Mouse (Mus musculus) layer of hippocampus, adult 9-11 months (tissue): ENCODE data around the gene Cadps.
"Not testable (repeated sequence)": the region's sequence is repeated elsewhere in the genome, so short reads cannot be mapped to it uniquely, and the experiment has no call there.

Experiments
- DNase-seq: peaks from one replicate; pipeline ENCODE4 v3.0.0; 2022

Cadps gene

DNA sequence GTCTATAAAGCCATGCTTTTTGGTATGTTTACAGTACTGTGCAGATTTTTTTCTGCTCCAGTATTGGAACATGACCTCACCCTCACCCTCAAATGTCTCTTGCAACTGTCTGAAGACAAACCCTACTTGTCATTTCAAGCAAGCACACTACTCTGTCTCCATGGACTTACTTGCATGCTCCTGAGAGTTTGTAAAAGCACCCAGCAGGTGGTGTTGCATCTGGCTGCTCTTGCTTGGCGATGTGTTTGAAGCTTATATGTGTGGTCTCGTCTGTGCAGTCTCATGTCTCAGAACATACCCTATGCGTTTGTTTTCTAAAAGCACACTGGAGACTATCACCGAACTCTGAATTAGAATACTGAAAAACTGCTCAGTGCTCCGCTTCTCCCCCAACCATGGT, 241.2 kb downstream of the Cadps start:
- no peak for DNase-seq

DNA sequence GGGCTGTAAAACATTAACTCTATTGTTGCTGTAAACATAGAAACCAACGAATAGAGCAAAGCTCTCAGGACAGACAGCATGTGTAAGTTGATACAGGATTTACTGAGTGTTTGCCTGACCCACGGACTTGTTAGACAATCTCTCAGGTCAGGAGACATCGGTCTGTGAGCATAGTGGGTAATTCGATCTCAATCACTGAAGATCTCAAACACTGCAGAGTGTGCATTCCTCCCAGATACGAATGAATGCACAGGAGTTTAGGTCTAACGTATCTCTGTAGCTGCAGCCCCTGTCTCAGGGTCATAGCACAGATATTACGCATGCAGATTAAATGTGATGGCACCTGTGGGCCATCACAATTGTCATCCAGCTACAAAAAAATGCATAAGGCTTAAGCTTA, 242.1 kb downstream of the Cadps start:
- no peak for DNase-seq

DNA sequence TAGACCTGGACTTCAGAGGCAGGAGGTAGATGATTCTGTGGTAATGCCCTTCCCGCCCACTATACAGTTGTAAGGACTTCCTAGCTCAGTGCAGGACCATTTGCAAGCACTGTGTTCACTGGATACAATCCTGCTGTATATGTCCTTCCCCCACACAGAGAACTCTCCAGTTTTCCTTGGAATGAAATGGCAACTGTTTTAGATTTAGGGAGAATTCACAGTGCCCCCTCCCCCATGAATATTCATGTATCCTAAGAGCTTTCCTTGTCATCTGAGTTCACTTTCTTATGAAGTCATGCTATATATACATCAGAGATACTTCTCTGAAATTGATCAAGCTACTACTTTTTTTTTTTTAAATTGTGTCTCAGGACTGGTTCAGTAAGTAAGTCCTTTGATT, 244.7 kb downstream of the Cadps start:
- DNase-seq: no peak

DNA sequence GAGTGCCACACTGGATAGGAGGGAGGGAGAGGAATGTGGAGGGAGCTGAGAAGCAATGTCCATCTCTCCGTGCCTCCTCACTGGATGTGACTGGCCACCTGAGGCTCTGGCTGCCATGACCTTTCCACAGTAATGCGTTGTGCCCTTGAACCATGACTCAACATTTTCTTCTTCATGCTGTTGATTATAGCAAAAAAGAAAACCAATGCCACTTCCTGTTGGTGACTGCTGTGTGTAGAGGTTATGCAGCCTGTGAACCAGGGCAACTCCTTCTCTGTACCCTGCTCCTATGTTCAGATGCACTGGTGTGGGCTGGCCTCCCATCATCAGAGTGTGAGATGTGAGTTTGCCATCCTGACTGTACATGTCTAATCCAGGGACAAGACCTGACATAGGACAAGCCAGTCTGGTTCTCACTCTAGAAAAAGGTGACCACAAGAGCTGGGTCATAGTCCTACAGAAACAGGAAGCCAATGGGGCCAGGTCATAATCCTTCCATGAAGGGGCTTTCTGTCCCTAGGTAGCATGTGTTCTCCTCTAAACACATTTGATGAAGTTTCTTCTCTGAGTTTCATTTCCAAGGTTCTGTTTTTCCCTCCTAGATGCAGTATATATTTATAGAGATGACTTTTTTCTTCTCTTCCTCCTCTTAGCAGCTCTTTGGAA, 245.3 kb downstream of the Cadps start:
- no peak for DNase-seq

DNA sequence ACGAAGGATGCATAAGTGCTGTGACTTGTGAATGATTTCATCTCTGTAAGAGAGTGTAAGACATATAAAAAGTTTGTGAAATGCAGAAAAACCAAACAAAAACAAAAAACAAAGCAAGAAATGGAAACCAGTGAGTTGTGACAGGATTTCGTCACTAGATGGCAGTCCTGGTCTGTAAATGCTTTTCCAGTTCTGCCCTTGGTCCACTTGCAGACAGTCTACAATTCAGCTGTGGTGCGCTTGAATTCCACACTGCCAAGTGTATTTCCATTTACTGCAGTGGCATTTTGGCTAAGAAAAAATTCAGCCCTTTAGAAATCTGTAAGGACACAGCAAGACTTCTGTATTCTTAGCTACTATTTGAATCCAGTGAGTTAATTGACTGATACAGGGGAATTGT, 247.8 kb downstream of the Cadps start:
- DNase-seq: peak; percentile 38

DNA sequence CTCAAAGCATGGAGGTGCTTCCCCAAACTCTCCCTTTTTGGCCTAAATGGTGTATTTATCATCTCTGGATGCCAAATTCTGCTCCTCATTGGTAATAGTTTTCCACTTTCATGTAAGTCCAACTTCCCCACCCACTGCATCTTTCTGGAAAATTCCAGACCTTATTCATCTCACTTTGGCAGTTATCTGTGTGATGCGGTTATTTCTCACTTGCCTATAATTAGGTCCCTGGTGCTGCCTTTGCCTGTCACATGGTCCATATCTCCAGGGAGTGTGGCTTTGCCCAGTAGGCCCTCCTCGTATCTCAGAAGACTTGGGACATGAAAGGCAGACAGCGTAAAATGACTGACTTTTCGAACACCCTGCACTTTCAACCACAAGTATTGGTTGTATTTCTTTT, 248.5 kb downstream of the Cadps start:
- DNase-seq: no peak

DNA sequence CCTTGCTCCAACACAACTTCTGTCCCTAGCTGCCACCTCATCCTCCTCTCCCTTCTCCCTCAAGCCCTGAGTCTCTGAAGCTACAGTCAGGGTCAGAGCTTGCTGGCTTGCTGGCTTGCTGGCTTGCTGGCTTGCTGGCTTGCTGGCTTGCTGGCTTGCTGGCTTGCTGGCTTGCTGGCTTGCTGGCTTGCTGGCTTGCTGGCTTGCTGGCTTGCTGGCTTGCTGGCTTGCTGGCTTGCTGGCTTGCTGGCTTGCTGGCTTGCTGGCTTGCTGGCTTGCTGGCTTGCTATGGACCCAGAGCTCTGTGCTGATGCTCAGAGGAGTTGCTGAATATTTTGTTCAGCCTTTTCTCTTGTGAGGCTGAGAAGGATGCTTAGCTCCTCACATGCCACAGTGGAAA, 261.1 kb downstream of the Cadps start:
- not testable (repeated sequence) for DNase-seq

DNA sequence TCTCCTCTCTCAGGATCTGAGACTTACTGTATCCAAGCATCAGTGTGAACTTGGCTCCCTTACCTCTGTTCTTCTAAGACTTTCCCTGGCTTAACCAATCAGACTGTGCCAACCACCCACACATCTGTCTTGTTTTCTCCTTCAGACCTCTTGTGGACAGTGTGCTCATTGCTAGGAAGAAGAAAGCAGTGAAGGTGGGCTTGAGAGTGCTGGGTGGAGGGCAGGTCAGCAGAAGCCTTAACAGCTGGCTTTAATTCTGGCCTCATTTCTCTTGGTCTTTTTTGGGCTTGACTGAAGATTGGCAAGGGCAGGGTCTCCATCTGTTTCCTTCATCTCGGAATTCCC, 262.7 kb downstream of the Cadps start:
- DNase-seq: no peak

DNA sequence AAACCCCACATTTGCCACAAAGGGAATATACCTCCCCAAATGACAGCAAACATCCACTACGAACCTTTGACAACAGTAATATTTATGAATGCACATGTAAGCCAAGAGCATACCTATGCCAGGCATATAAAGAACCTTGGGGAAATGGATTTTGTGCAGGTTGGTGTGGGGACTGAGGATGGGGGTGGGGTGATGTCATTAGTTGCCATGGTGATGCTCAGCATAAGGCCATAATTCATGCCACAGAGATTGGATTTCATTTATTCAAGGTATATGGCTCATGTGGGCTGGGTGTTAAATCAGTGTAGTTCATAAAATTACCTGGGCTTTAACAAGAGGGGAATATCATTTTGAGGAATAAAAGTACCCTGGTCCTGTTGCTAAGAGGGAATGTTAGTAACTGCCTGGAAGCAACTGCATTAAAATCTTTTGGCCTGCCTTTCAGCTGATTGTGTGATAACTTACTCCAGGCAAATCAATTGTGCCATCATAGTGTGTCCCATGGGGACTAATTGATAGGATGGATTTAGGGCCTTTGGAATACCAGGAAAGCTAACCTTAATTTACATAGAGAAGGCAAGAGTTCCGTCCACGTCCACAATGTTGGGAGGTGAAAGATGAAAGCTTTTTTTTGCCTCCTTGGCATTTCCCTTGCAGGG, 263.2 kb downstream of the Cadps start:
- DNase-seq: no peak

DNA sequence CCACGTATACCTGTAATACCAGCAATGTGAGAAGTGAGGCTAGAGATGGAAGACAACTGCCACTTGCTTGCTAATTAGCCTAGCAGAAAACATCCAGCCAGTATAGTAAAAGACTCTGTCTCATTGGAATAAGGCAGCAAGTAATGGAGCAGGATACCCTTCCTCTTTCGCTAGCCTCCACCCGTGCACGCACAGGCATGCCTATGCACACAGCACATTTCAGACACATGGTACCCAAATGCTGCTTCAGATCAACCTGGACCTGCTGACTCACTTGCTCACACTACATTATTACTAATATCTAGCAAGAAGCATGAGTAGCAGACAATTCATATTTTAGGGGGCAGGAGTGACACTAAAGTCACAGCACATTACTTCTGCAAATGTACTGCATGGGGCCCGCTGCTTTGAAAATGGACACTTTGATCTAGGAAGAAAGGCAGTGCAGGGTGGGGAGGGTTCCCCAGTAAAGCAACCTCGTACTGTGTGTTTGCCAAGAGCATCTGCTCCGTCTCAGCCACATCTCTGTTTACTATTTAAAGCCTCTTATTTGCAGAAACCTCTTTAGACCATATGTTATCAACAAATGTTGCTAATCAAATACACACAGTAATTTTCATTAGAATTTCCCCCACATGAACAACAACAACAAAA, 263.8 kb downstream of the Cadps start:
- no peak for DNase-seq

DNA sequence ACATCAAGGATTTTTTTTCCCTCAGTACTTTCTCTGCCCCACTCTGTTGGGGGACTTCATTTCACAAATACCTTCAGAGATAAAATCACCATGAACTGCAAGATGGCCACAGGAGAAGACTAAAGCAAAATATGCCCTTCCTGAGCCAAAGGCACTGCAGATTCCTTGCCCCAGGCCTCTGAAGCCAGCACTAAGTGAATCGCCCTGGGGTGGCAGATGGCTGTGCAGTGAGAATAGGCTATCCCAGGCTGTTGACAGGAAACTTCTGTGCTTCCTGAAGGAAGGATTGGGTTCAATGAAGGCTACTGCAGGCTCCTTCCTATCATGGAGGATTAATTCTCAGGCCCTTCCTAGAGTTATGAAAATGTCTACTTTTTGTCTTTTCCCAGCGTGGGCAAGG, 268.4 kb downstream of the Cadps start:
- DNase-seq: no peak

DNA sequence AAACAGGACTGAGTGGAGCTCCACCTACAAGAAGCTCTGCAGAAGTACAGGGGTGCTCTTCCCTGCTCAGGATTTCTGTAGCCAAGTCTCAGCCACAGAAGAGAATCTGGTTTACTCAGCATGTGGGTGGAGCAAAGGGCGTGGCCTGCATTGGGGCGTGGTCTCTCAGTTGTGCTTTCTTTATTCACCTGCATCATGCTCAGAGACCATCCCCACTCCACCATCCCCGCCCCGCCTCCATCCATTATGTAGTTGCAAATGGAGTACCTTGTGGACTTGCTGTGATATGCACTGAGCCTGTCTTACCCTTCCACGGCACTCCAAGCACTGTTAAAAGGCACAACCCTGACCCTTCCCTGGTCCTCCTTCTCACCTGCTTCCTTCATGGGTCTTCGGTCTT, 271.5 kb downstream of the Cadps start:
- no peak for DNase-seq

DNA sequence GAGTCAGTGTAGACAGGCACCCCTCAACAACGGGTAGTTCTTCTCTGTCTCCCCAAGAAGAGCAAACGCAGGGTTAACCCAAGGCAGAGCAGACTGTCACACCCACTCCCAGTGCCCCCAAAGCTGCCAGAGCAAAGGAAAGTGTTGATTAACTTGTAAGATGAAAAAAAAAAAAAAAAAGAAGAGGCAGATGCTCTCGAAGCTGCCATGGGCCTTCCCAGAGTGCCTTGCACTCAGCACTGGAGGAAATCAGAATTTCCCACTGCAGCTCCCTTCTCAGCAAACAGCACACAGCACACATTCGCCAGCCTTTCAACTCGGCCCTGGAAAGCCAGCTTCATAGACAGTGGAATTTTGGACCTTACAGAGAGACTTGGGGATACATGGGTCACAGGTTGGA, 271.9 kb downstream of the Cadps start:
- DNase-seq: no peak

DNA sequence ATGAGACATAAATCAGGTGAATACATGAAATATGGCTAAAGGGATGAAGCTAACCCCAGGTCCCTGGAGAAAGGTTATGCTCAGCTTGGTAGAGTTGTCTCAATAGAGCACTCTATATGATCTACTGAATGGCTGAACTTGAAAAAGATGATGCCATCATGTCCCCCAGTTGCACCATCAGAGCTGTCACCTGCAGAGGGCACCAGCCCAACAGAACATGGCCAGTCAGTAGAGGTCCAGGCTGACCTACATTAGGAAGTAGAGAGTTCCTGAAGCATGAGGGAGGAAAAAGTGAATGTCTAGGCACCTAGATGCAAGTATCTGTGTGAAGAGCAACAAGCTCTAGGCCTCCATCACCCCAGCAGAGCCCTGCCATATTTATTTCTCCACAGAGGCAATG, 273.6 kb downstream of the Cadps start:
- no peak for DNase-seq

DNA sequence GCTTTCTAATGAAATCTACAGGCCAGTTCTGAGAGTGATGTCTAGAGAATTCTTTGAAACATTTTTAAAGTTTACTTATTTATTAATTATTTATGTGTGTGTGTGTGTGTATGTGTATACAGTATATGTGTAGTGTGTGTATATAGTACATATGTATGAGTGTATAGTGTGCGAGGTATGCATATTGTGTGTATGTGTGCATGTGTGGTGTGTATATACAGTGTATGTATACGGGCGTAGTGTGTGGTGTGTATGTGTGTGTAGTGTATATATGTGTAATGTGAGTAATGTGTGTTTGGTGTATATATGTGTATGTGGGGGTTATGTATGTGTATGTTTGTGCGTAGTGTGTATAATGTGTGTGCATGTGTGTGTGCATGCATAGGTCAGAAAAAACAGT, 275.4 kb downstream of the Cadps start:
- DNase-seq: no peak

DNA sequence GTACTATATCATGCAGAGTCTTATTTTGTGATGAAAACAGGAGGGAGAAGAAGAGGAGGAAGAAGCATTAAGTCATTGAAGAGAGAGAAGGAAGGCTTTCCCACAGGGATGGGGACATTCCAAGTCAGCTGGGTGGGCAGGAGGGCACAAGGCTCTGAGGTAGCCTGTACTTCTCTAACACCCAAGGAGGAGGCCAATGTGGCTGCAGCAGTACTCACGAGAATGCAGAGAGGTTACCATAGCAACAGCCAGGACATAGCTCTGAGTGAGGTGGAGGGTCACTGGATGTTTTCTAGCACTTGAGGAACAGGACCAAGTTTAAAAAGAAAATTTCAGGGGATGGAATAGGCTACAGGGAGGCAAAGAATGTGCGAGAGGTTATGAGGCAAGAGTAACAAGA, 281.1 kb downstream of the Cadps start:
- DNase-seq: no peak

DNA sequence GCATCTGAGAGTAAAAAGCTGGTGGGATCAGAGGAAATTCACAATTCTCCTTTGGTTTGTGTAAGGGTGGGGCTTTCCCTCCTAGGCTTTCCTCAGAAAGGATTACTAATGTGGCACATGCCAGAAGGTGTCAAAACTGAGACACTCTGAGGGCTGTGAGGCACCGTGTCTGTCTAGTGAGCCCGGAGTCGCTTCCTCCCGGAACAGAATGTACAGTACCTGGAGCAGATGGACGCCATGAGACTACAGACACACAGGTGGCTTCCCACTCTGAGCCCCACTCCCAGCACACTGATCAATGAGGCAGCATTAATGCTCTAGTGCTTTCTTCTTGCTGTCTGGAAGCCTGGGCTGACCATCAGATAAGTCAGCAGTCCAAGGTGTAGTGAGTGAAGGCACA, 283.8 kb downstream of the Cadps start:
- no peak for DNase-seq

DNA sequence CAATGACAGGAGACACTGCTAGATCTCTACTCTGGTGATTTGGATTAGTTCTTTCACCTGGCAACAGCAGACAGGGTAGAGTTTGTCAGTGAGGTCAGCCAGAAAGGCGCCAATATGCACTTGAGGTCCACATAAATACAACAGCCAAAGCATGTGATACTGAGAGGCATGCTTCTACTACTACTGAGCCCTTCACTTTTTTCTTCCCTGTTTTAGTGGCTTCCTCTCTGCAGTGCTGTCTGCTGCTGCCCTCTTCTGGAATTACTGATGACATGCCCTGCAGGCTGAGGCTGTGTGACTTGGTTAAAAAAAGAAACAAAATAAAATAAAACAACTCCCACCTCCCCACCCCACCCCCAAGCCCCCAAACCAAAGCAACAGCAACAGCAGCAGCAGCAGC, 291.8 kb downstream of the Cadps start:
- no peak for DNase-seq

DNA sequence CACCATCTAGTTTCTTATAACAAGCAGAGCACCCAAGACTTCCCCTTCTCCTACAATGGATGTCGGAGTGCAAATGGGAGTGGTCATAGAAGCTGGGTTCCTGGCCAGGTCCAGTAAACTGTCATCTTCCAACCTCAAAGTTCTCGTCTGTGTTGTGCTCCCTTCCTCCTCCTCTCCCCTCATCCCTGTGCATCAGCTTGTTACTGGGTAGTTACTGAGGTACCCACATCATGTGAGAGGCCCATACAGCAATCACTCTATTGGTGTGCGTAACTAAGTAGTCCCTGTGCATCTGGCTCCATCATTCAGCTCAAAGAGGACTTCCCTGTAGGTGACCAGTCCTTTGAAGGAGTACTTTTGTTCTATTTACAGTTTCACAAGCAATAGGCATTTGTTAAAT, 292.3 kb downstream of the Cadps start:
- DNase-seq: no peak

DNA sequence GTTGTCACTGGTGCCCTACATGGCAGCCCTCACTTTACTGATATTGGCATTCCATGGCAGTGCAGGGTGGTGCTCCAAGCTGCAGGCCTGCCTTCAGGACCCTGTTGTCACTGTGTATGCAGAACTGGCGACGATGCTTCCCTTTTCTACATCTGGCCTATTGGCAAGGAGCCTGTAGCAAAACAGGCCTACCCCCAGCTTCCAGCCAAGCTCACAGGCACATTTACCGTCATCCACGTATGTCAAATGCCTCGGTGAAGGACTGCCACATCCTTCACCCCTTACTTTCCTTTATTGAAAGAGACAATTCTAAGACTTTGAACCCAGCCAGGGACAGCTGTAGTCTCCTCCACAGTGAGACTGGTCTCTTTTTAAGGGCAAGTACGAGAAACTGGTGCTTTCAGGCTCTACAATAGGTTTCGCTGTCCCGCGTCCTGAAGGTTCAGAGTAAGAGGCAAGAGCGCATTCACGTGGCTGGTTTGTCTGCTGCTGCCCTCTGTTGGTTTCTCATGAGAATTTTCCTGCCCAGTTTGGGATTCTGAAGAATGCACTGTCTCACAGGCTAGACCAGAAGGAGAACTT, 292.8 kb downstream of the Cadps start:
- DNase-seq: peak; percentile 41

DNA sequence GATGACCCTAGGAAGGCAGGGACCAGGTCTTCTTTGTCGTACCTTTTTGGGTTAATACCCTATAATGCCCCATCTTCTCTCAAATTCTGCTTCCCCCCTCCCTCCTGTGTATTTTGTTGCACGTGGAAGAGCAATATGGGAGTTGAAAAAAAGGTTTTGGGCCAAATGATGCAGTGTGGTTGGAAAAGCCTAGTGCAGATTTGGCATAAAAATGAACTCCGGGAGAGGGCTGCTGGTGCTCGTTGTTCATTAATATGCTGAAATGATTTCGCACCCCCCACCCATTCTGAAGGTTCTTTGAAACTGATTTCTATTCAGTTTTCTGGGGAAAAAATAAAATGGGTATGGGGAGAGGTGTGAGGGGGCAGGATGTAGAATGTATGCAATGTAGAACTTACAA, 295.6 kb downstream of the Cadps start:
- no peak for DNase-seq

DNA sequence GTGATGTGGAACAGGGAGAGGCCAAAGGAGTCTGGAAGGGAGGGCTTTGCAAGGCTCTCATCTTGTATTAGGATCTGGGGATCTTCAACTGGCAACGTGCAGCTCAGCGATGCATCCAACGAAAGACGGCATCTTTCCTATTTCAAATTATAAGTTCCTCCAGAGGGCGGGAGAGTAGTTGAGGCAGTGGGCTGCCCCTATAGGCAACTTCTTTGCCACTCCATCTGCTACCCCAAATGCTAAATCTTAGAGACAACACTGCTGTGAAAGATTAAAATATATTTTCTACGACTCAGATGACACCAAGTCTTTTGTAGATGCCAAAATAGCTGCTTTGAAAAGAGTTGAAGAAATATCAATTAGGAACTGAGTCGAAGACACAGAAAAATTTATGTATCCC, 315.9 kb downstream of the Cadps start:
- no peak for DNase-seq

DNA sequence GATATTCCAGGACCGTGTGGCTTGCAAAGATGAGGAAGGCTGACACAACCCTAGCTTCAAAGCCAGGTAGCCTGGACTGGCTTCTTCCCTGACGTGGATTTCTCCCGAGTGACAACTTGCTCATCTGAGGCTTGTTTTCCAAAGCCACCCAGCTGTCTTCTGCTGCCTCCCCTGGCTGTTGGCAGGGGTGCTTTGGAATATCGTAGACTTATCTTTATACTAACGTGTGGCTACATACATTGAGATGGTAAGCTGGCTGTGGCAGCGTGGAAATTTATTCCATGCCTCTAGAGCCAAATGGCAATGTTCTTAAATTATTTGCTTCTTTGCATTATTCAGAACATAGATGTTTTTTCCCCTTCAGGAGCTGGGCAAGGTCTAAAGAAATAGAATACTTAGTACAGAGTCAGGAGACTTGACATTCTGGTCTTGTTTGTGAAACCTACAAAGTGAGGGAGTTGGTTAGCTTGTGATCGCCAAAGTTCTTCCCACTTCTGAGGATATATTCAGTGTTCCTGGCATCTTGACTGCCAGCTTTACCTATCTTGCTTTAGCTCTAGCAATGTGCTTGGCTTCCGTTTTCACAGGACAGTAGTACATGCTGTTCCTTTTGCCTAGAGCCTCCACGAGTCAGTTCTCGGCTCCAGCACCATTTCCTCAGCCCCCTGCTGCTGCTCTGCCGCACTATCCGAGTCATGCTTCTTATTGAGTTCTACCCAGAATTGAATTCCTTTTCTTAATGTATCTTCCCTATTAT, 318.5 kb downstream of the Cadps start:
- DNase-seq: peak; percentile 37

DNA sequence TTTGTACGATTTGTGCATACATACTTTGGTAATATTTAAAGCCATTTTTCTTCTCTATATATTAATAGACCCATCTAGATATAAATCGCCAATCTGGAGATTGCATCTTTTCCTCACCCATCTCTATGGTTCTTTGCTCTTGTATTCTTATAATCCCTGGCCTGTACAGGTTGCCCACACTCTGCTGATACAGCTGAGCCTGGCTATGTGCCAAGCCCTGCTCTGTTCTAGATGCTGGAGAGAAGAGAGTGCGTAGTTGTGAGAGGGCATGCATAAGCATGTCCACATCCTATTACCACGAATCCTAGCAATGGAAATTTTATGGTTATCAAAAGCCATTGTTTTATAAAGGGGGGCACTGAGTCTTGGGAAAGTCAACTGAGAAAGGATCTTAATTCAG, 360.7 kb downstream of the Cadps start:
- DNase-seq: no peak
